In genomic region chr12:32824586-32824985, GRCm38 (mm10) we compare ENCODE assay signal across 16 mouse cellular contexts.
"Had no signal": no experiment of that assay in that cellular context is flagged by ENCODE, and none has a peak within 500 bp of the region (broad histone marks: within the 10 kb centered on the region; RNA-seq: fewer than 3 reads in every experiment).

No protein-coding gene starts in this region.

- H3K4me2 ChIP-seq: limb, embryonic 12.5 days; limb, embryonic 15.5 days; liver, embryonic 11.5 days; lung, embryonic 14.5 days; midbrain, embryonic 13.5 days had no signal

- ATAC-seq: liver, postnatal 0 days; lung, postnatal 0 days; midbrain, embryonic 13.5 days had no signal

- H3K36me3 ChIP-seq: limb, embryonic 15.5 days had no signal

- H3K9me3 ChIP-seq: limb, embryonic 12.5 days; limb, embryonic 15.5 days; midbrain, embryonic 13.5 days had no signal

- H3K27ac ChIP-seq: kidney, postnatal 0 days; layer of hippocampus, adult 2 months; left cerebral cortex, adult 2 months; limb, embryonic 12.5 days; limb, embryonic 15.5 days; liver, embryonic 14.5 days; midbrain, embryonic 13.5 days had no signal

- H3K9ac ChIP-seq: limb, embryonic 12.5 days; limb, embryonic 15.5 days; liver, embryonic 14.5 days; liver, postnatal 0 days; lung, embryonic 14.5 days; midbrain, embryonic 13.5 days had no signal

- H3K4me3 ChIP-seq: layer of hippocampus, adult 2 months; left cerebral cortex, adult 2 months; limb, embryonic 12.5 days; limb, embryonic 15.5 days; midbrain, embryonic 13.5 days had no signal

- H3K27me3 ChIP-seq: limb, embryonic 12.5 days; limb, embryonic 15.5 days; midbrain, embryonic 13.5 days had no signal

- DNase-seq: kidney, postnatal 25 days; layer of hippocampus, adult 9-11 months; liver, postnatal 0 days; lung, embryonic 14.5 days; thymus, adult 18-20 months; thymus, postnatal 14 days; thymus, postnatal 4 days had no signal
